Mouse (Mus musculus): Measurements from ENCODE around the gene Mael.

The Mael gene

DNA sequence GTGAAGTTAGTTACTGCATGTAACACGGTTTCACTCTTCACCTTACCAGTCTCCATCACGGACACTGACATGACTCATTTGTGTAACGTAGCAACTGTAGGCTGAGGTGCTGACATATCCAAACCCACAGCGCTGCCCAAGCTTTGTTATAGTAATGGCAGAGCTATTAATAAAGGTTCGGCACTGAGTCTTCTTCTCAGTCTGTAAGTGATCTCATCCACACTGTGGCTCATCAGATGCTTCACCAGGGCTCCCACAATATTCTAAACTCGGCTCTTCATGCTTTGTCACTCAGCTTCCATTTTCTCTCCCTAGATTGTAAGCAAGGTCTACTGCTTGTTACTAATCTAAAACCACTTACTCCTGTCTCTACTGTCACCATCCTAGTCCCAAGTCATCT lies 29.2 kb downstream of the Mael start:
- no peak for DNase-seq (ENCODE audit: extremely low read depth, low read depth)

DNA sequence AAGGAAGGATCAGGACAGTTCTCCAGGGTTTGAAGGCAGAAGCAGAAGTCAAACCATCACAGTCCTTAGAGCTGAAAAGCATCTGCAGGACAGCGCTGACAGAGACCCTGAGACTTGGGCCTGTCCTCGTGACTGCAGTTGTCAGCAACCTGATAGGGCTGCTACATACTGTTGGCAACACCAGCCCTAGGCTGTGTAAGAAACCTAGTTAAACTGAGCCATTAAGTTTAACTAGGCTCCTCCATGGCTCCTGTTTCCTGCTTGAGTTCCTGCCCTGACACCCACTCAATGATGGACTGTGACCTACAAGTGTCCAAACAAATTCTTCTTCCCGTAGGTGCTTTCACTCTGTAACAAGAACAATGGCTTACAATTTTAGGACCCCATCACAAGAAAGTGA lies 33.4 kb downstream of the Mael start:
- DNase-seq (ENCODE audit: extremely low read depth, low read depth) = no peak

DNA sequence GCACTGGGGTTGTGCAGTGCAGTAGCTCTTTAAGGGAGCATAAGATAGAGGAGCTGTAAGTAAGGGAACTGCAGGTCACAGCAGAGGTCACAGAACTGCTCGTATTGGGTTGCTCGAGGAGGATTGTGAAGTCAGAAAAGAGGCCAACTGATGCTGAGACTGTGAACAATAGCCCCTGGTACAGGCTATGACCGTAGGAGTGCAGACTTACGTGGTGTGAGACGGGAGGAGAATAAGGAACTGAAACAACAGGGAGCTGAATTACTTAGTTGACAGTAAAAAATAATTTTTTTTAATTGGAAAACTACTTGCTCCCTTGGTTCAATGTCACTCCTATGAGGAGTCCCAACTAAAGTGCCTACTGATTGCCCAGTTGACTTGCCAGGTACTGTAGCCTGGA lies 34.4 kb downstream of the Mael start:
- DNase-seq (ENCODE audit: extremely low read depth, low read depth) = no peak

DNA sequence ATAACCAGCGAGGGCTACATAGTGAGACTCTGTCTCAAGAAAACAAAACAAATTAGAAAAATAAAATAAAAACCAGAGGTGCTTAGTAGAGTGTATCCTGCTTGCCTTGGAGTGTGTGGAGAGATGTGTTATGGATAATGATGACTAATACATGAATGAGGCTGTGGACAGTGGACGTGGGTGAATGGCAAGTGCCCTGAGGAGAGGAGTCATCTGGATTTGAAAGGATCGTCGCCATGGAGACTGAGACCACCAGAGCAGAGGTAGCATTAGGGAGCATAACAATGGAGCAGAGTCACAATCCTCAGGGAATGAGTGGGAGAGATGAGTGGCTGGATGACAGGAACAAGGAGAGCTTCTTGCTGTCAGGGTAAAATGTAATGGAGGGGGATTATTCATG lies 48.7 kb downstream of the Mael start:
- DNase-seq (ENCODE audit: extremely low read depth, low read depth) = no peak

DNA sequence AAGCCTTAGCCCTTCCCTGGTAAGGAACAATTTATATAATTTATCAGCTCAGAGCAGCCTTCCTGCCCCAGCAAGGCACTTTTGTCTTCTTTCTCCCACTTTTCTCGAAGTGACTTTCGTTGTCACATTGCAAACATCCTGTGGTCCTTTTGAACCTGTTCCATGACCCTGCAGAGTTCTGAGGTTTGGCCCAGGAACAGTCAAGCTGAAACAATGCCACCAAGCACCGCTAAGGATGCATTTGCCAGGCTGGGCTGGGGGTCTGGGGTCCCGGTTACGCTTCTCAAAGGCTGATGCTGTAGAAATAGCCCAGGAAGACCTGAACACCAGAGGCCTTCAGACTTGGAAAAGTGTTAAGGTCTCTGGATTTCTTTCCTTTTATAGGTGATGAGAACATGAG lies 53.2 kb downstream of the Mael start:
- DNase-seq (ENCODE audit: extremely low read depth, low read depth) = no peak

DNA sequence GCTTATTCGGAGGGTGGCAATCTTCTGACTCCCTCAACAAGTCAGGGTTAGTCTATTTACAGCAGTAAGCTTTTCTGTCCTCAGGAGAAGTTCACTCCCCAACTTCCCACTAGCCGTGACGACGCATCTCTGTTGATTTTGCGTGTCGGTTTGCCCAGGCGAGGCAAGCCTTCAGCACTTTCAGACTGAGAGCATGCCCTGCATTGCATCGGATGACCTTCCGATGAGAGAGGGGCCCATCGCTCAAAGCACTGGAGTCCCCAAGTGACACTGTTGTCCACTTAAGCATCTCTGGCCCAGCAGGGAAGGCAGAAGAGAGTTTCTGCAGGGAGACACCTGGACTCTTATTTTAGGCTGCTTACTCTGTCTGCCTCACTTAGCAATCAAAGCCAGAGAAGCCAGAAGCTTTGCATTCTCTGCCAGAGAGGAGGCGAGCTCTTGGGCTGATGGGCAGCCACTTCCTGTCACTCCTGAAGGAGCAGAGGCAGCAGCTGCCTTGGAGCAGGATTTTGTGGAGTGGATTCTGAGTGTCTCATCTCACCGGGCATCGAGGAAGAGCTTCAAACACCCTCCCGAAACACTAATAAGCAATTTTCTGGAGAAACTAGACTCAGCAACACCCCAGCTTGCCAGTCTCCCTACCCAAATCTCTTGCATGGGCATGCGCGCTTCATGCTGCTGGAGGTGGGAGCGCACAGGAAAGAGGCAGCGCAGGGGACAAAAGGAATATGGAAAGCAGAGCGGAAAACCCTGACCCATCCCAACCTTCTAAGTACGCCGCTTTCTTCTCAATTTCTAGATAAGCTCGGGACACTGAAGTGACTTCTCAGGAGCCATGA lies 53.9 kb downstream of the Mael start:
- DNase-seq (ENCODE audit: extremely low read depth, low read depth) = no peak

DNA sequence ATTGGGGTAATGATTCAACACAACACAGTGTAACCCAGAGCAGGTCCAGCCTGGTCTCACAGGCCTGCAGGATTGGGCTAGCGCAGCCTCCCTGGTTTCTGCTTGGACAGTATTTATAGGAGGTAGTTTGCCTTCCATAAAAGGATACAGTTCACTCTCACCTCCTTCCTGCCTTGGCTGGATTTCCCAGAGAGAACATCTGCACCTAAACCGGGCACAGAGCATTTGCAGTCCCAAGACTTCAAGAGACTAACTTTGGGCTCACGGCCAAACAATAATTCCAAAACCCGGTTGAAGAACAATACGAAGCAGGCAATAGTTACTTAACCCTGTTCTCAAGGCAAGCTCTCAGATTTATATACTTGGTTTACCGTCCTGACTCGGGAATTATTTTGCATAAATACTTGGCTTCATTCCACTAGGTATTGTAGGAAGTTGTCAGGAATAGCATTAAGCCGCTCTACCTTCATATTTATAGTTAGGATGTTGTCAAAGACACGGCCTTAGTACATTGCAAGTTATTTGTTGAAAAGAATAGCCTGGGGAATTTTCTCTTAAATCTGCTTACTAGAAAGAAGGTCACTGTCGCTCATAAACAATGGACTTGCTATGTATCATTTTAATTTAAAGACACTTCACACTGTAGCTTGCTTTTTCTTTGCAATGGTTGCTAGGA lies 55.5 kb downstream of the Mael start:
- no peak for DNase-seq (ENCODE audit: extremely low read depth, low read depth)

DNA sequence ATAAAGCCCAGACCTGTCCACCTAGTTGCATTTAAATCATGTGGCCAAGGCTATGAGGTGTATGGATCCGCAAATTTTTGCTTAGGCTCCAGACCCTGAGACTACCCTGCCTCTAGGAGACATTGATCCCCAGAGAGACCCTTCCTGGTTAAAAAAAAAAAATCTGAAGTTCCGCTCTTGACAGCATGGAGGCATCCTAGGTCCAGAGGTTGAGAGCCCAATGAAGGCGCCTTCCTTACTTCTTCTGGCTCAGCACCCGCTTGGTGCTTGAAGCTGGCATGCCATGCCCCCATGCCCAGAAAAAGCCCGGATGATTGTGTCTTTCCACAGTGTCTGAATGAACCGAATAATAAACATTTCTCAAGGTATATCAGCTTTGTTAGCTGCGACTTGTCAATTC lies 57.0 kb downstream of the Mael start:
- DNase-seq (ENCODE audit: extremely low read depth, low read depth) = no peak

DNA sequence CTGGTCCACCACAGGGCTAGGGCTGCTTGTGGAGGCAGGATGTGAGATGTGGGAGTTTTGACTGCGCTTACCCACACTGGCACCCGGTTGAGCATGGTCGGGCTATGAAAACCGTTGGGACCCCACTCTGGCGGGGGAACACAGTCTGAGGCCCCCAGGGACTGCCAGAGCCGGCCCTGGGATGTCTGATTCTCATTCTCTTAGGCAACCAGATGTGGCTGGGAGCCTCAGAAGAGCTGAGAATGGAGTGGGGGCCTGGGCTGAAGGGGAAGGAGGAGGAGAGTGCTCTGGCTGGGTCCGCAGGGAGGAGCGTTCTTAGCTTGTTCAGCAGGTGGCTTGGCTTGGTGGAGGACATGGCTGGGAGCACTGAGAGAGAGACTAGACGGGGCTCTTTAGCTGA lies 64.9 kb downstream of the Mael start:
- no peak for DNase-seq (ENCODE audit: extremely low read depth, low read depth)

DNA sequence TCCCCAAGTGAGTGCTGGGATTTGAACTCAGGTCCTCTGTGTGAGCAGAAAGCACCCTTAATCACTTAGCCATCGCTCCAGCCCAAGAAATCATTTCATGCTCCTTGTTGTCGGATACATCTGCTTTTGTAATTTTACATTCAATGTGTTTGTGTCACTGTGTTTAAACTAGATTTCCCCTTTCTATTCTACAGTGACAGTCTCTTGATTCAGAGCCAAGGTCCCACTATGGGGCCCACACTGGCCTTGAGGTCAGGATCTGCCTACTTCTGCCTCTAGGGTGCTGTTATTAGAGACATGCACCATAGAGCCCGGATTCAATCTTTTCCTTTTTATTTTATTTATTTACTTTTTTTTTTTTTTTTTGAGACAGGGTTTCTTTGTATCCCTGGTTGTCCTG lies 65.6 kb downstream of the Mael start:
- DNase-seq (ENCODE audit: extremely low read depth, low read depth) = no peak

DNA sequence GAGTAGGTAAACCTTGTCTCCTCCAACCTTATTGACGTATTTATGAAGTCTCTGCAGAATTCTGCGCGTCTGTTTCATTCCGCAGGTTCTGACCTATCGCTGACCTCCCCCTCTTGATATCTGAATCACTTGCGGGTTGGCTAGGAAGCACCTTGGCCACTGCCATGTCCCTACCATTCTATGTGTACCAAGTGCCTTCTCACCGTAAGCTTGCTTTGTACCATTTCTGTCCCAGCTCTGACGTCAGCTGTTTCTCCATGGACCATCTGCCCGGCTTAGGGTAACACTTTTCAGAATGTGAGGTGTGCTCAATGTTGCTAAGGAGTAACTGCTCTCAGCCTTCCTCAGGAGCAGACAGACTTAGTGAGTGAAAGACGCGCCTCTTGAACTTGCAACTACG lies 67.7 kb downstream of the Mael start:
- DNase-seq (ENCODE audit: extremely low read depth, low read depth) = no peak

DNA sequence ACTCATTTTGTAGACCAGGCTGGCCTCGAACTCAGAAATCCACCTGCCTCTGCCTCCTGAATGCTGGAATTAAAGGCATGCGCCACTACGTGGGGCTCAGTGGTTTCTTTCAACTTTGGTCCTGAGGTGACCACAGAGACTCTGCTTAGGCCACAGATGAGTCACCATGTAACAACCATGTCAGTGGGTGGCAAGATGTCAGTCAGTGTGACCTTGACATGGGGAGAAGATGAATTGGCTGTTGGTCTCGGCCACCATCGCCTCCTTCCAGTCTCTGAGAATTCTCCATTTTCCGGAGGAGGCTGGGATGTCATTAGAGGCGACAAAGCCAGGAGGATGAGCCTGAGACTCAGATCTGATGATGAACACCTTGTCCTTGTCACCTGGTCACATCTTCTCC lies 68.8 kb downstream of the Mael start:
- no peak for DNase-seq (ENCODE audit: extremely low read depth, low read depth)

DNA sequence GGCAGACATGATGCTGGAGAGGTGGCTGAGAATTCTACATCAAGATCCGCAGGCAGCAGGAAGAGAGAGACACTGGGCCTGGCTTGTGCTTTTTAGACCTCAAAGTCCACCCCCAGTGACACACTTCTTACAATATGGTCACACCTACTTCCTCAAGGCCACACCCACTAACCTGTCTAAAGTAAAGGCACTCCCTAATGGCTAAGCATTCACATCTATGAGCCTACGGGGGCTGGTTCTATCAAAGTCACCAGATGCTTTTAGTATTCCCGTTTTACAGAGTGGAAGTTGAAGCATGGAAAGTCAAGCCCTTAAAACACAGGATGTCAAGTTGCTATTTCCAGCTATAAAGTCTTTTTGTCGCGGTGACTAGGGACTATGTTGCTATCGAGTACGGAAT lies 70.5 kb downstream of the Mael start:
- DNase-seq (ENCODE audit: extremely low read depth, low read depth) = no peak

DNA sequence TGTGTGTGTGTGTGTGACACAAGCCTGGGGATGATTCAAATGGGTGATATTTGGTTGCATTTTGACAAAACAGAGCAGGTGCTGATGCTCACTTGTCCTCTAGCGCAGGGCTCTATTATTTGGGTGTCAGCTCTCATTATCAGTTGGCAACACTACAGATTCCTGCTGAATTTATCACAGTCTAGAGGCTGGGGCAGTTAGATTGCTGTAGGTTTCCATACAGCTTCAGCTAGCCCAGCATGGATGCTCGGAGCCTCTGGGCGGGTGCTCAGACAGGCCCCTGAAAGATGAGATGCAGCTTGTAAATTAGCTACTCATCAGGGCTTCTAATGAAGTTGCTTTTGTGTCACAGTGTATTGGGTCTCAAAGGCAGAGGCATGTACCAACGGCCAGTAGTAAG lies 71.1 kb downstream of the Mael start:
- DNase-seq (ENCODE audit: extremely low read depth, low read depth) = no peak

DNA sequence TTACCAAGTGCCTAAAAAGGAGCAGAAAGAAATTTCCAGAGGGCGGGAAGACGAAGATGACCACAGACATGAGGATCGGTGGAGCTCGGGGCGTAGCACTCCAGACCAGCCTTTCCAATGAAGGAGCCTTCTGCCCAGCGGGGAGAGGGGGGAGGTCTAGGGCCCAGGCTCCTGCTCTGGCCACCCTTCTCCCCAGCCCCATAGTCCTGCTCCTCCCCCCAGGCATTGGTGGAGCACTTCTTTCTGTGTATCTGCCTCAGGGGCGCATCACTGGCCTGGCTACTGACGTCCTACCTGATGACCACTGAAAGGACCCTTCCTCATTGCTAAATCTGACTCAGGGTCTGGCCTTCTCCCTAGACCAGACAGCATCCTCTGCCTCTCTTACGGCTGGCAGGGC lies 73.4 kb downstream of the Mael start:
- no peak for DNase-seq (ENCODE audit: extremely low read depth, low read depth)

DNA sequence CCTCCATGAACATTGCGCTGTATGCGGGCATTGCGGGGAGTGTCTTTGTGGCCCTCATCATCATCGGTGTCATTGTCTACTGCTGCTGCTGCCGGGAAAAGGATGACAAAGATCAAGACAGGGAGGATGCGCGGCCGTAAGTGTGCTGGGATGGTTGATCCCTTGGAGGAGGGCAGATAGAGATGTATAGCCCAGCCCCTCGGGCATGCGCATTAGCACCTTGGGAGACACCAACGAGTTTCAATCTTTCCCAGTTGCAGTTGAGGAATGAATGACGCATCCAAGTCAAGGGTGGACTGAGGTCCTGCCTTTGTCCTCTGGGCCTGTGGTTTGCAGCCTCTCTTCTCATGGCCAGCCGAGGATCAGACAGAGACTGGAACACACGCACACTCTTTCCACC lies 74.0 kb downstream of the Mael start:
- DNase-seq (ENCODE audit: extremely low read depth, low read depth) = no peak

DNA sequence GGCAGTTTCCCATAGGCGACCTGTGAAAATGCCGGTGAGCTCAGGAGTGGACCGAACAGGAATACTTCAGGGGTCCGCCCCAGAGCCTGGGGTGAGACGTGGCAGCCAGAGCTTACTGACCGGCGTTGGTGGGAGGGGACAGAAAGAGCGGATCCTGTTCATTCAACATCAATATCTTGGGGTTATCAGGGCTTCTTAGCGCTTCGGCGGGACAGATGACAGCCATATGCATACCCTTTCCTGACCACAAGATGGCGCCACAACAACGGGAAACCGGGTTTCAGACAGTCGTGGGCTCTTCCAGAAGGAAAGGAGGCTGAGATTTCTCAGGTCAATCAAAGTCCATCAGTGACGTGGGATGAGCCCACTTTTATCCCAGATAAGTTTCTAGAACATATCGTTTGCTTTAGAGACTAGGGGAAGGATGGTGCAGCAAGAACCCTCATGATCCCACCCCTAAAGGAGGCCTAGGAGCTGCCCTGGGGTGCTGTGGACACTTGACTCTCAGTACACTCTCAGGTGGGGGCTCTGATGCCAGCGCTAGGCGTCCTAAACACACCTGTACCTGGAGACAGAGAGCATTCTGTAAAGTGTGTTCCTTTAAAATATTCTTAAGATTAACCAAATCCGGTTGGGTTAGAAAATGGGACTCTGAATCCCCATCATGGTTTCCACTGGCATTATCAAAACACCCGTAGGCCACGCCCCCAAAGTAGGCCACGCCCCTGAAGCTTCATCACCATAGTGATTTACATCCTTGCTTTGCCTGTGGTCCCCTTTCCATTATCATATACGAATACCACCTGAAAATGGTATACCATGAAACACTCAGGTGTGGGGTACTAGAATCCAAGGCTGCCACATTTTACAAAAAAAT lies 77.7 kb downstream of the Mael start:
- DNase-seq (ENCODE audit: extremely low read depth, low read depth) = no peak

DNA sequence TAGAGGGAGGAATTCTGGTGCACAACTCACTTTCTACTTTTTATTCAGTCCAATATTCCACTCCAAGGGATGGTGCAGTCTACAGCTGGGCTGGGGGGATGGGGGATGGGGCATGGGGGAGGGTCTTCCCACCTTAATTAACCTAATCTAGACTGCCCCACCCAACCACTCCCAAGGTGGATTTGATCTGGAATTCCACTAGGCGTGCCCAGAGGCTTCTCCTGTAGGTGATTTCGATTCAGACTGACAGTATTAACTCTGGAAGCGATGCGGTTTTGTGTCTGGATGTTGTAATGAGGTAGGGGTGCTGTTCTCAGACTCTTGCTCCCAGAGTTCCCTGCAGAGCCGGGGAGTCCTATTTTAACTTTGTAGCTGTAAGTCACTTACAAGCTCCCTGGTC lies 78.4 kb downstream of the Mael start:
- no peak for DNase-seq (ENCODE audit: extremely low read depth, low read depth)

DNA sequence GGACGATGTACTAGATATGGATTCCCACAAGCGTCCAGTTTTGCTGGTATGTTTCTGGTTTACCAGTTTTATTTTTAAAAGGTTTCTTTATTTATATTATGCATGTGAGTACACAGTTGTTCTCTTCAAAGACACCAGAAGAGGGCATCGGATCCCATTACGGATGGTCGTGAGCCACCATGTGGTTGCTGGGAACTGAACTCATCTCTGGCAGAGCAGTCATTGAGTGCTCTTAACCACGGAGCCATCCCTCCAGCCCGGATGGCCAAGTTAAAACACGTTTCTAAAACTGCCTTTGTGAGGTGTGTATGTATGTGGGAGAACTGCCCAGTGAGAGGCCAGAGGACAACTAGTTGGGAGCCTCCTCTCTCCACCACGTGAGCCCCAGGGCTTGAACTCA lies 79.9 kb downstream of the Mael start:
- DNase-seq (ENCODE audit: extremely low read depth, low read depth) = no peak

DNA sequence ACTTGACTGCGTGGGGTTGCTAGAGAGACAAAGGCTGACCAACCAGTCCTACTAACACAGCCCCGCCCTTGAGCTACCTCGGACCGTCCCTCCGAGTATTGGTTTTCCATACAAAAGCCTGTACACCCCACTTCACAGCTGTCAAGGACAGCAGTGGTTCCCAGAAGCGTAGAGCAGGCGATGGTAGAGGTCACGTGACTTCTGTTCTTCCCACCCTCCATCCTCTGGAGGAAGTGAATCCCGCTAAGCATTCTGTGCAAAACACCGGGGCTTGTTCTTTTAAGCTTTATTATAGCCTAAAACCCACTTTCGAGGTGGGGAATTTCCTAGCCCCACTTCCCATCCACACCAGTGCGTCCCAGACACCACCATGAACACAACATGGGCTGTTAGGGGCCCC lies 80.8 kb downstream of the Mael start:
- DNase-seq (ENCODE audit: extremely low read depth, low read depth) = no peak

DNA sequence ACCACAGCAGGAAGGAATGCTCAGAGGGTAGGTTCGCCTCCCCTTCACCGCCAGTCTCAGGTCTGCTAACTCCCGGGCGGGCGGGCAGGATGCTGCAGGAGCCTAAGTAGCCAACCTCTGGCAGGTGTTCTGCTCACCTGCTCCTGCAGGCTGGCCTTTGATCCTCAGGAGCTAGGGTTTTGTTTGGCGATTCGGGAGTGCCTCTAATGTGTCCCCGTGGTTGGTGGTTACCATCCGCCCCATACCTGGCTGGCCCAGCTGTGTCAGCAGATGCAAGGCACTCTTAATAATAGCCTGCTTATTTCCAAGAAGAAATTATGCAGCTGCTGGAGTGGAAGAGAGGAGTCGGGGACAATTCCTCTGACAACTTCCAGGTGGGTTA lies 83.4 kb downstream of the Mael start:
- DNase-seq (ENCODE audit: extremely low read depth, low read depth) = no peak

Measured in MEL-GATA-1-ER (cell line).